Mouse (Mus musculus): ENCODE results near the gene Bcl7c.
"Not testable (repeated sequence)": the region's sequence is repeated elsewhere in the genome, so short reads cannot be mapped to it uniquely, and the experiment has no call there.

Bcl7c gene

GRCm38 (mm10) chr7:127708207-127709078 lies at the start of gene Bcl7c:
Gene Bcl7c (minus strand): TSS chr7:127708933.
- peak; percentile 42 to 68 for DNase-seq (ENCODE audit: low read depth in 1 of 2, low spot score in 2 of 2)

GRCm38 (mm10) chr7:127753741-127754140 lies 45.0 kb upstream of the Bcl7c start:
- DNase-seq (ENCODE audit: low read depth in 1 of 2, low spot score in 2 of 2) = no peak

- DNase-seq (ENCODE audit: low read depth in 1 of 2, low spot score in 2 of 2) = no peak
These were observed 44.4 kb upstream of the Bcl7c start for GRCm38 (mm10) chr7:127753158-127753557.

GRCm38 (mm10) chr7:127752069-127752468 lies 43.3 kb upstream of the Bcl7c start:
- no peak for DNase-seq (ENCODE audit: low read depth in 1 of 2, low spot score in 2 of 2)

- DNase-seq (ENCODE audit: low read depth in 1 of 2, low spot score in 2 of 2) = no peak
These were observed 42.9 kb upstream of the Bcl7c start for GRCm38 (mm10) chr7:127751619-127752018.

GRCm38 (mm10) chr7:127750131-127751127 lies 41.7 kb upstream of the Bcl7c start:
- no peak for DNase-seq (ENCODE audit: low read depth in 1 of 2, low spot score in 2 of 2)

- no peak for DNase-seq (ENCODE audit: low read depth in 1 of 2, low spot score in 2 of 2)
These were observed 39.5 kb upstream of the Bcl7c start for GRCm38 (mm10) chr7:127748235-127748560.

- DNase-seq (ENCODE audit: low read depth in 1 of 2, low spot score in 2 of 2) = no peak
These were observed 39.0 kb upstream of the Bcl7c start for GRCm38 (mm10) chr7:127747559-127748234.

- no peak for DNase-seq (ENCODE audit: low read depth in 1 of 2, low spot score in 2 of 2)
These were observed 38.1 kb upstream of the Bcl7c start for GRCm38 (mm10) chr7:127746494-127747491.

GRCm38 (mm10) chr7:127745652-127746493 lies 37.1 kb upstream of the Bcl7c start:
- DNase-seq (ENCODE audit: low read depth in 1 of 2, low spot score in 2 of 2) = peak; percentile 69 to 77

GRCm38 (mm10) chr7:127745251-127745651 lies 36.5 kb upstream of the Bcl7c start:
- peak; percentile 80 to 81 for DNase-seq (ENCODE audit: low read depth in 1 of 2, low spot score in 2 of 2)

- DNase-seq (ENCODE audit: low read depth in 1 of 2, low spot score in 2 of 2) = no peak
These were observed 35.8 kb upstream of the Bcl7c start, which contains the start of gene Fbxl19 for GRCm38 (mm10) chr7:127744366-127745045. Gene Fbxl19 (plus strand): TSS chr7:127744543.

- not testable (repeated sequence) for DNase-seq (ENCODE audit: low read depth in 1 of 2, low spot score in 2 of 2)
These were observed 23.3 kb upstream of the Bcl7c start, which contains the start of gene Ctf2 for GRCm38 (mm10) chr7:127732066-127732465. Gene Ctf2 (minus strand): TSS chr7:127732166.

GRCm38 (mm10) chr7:127730170-127730569 lies 21.4 kb upstream of the Bcl7c start:
- DNase-seq (ENCODE audit: low read depth in 1 of 2, low spot score in 2 of 2) = no peak

- DNase-seq (ENCODE audit: low read depth in 1 of 2, low spot score in 2 of 2) = no peak
These were observed 19.2 kb upstream of the Bcl7c start for GRCm38 (mm10) chr7:127727898-127728297.

- DNase-seq (ENCODE audit: low read depth in 1 of 2, low spot score in 2 of 2) = no peak
These were observed 17.2 kb upstream of the Bcl7c start for GRCm38 (mm10) chr7:127725924-127726323.

GRCm38 (mm10) chr7:127725490-127725889 lies 16.8 kb upstream of the Bcl7c start:
- DNase-seq (ENCODE audit: low read depth in 1 of 2, low spot score in 2 of 2) = no peak

GRCm38 (mm10) chr7:127719258-127719657 lies 10.5 kb upstream of the Bcl7c start:
- DNase-seq (ENCODE audit: low read depth in 1 of 2, low spot score in 2 of 2) = no peak
